Mouse (Mus musculus): ENCODE measurements around the gene Pds5a.

- TF ChIP-seq POLR2A (IDR thresholded peaks at IDR 0.05; ENCODE audit: insufficient read depth, low read length) (no peak), CTCF (IDR thresholded peaks at IDR 0.05; ENCODE audit: low read depth, low read length) (no peak)
Measured at GRCm38 (mm10) chr5:65699146-65699545, 1.1 kb upstream of the Pds5a start.
